Mouse (Mus musculus): ENCODE data around the gene Atg10.

GRCm38 (mm10) chr13:91217691-91218090 lies 6.1 kb downstream of the Atg10 start:
- no peak for TF ChIP-seq ZC3H11A (IDR thresholded peaks at IDR 0.05; ENCODE audit: borderline replicate concordance, low read depth, low read length)
- TF ChIP-seq CHD2 (IDR thresholded peaks at IDR 0.05; ENCODE audit: low read depth, low read length) = no peak
- TF ChIP-seq MAFK (IDR thresholded peaks at IDR 0.05; ENCODE audit: insufficient read depth, low read depth, low read length) = no peak

Measured in ES-E14 (cell line).